Mouse (Mus musculus) neutrophil, adult 5-6 weeks (primary cell): ENCODE measurements around the gene Kif15. TPM values are rescaled to one million over a fixed set of nuclear protein-coding genes. Genes with fewer than 3 reads are reported as not detected.

Experiments used
- ATAC-seq: fragments of 151-379, 151-347 bp; 2 replicates; pipeline ENCODE4 v1.8.0; 2017; ENCODE audit warnings: mild to moderate bottlenecking, moderate TSS enrichment; ENCODE audit not compliant: insufficient number of reproducible peaks, poor library complexity, low FRiP score, severe bottlenecking; ENCODE audit errors: extremely low read depth
- total RNA-seq: library from RNA; stranded (forward); fragments of 200-1000 nt; gene quantifications from 2 replicates; pipeline ENCODE4 v1.2.3, GENCODE M21; 2017

Kif15 gene
- 4.5 TPM in 2 replicates for total RNA-seq

DNA sequence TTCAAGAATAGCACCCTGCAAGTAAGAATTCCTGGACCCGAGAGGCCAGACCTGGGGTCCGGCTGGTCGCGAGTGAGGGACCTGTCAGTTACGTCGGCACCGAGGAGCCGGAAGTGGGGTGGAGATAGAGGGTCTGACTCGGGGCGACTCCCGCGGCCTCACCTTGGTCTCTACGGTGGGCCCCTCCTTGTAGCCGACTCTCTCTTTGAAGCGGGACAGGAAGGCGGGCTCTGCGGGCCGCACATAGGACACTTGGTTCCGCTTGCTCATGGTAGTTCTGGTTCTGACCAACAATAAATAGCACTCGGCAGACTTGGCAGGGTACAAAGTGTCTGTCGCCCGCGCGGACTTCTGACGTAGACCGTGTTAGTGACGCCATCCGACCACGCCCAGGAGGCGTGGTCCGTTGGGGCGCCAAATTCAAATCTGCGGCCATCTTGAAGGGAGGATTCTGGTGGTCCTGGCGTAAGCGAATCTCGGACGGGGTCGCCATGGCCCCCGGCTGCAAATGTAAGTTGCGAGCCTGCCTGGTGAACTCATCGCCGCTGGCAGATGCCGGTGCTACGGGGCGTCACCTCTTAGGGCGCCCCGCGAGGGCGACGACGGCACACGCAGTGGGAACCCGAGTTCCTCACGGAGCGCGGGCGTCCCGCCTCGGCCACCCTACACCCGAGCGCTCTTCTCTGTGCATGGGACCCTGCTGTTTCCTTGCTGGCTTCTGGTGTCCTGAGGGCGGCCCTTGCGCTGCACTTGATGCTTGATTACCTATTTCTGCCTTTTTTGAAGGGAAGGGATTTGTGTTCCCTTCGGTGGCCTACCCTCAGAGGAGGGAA lies at the start of gene Kif15, which contains the start of gene 1110059G10Rik:
Gene Kif15, plus strand, starts transcription at position 404 of the 833 bp plus-strand sequence.
Gene 1110059G10Rik, minus strand, starts transcription at position 358 of the 833 bp plus-strand sequence.
- peak; percentile 98 for ATAC-seq

- ATAC-seq, result no peak
These were observed 49.8 kb upstream of the Kif15 start for GRCm38 (mm10) chr9:122901047-122901446.

DNA sequence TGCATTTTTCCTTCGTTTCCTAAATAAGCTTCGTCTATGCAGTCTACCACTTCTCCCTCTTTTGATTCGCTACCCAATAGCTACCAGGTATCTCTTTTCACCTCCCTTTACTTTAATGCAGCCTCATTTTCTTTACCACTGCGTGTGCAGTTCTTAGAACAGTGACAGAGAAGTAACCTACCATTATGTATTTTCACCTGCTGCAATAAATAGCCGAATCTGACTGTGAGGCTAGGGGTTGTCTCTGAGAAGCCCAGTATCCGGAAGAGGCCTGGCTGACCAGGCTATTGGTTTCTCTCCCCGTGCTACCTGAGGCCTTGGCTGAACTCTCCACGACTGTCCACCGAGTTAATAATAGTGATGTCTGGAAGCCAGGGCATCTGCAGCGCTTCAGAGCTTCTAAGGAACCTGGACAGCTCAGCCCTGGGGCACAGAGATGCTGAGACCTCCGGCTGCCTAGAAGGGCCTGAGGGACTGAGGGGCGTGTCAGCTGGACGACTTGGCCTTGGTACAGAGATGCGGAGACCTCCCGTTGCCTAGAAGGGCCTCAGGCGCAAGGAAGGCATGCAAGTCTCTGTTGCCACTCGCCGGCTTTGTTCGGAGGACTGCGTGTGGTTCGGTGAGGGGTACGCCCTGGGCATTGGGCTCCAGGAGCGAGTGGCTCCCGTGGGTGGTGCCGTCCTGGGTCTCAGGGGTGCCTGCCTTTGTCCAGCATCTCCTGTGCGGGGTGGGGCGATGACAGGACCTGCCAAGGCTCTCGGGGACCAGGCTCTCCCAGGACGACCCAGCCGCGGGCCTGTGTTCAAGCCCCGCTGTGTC lies 47.9 kb upstream of the Kif15 start:
- ATAC-seq, result no peak

DNA sequence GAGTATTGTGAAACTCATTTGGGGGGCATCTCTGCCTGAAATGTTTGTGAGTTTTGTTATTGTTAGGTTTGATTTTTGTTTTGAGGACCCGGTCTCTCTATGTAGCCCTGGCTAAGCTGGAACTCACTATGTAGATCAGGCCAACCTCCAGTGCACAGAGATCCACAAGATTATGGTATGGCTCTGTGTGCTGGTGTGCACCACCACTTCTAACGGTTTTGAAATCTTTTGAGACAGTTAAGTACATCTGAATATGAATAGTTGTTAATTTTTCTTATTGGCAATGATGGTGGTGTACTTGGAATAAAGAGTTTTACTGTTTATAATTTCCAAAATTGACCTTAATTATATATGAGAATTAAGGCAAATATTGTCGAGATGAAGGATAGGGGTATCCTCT lies 28.4 kb upstream of the Kif15 start:
- no peak for ATAC-seq

DNA sequence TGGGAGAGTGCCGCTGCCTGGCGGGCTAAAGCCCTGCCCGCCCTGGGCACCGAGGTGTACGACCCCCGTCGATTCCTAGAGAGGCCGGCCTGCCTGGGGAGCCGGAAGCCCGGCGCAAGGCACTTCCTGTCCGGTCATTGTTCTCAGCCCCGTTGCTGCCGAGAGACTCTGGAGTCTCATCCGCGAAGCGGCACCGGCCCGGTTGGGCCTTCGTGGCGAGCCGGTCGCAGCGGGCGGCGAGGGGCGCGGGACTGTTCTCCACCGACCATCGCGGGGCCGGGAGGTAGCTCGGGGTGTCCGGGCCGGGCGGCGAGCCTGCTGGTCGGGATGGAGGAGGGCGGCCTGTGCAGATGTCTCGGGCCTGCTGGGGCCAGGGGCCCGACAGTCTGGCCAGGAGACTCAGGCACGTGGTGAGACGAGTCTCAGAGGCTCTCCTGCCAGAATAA lies 27.9 kb upstream of the Kif15 start, which contains the start of gene Zfp105:
Gene Zfp105, plus strand, starts transcription at position 137 of the 446 bp plus-strand sequence.
- no peak for ATAC-seq

- no peak for ATAC-seq
These were observed 21.9 kb upstream of the Kif15 start for GRCm38 (mm10) chr9:122928915-122929314.

- ATAC-seq, result 0 out of 2 replicates have a peak, but pooled peaks have one; percentile 39
These were observed 47.8 kb downstream of the Kif15 start for GRCm38 (mm10) chr9:122998406-122999192.

DNA sequence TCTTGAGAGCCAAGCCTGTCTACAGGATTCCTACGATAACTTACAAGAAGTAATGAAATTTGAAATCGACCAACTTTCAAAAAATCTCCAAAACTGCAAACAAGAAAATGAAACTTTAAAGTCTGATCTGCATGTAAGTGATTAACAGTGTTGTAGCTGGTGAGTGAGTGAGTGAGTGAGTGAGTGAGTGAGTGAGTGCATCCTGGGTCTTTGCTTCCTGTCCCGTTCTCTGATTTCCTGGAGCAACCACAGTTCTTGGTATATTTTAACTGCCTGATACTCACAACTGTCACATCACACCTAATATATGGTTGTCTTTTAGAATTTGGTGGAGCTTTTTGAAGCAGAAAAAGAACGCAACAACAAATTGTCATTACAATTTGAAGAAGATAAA lies 48.3 kb downstream of the Kif15 start:
- ATAC-seq, result no peak

DNA sequence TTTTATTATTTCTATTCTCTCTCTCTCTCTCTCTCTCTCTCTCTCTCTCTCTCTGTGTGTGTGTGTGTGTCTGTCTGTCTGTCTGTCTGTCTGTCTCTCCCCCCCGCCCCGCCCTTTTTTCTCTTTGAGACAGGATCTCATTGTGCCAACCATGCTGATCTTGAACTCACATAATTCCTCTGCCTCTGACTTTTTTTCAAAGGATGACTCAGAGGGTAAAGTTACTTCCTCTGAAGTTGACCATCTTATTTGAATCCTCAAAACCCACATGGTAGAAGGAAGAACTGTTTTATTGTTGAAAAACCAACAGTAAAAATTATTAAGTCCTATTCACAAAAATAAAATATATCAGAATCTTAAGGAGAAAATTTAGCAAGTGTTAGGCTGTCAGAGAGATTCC lies 53.9 kb downstream of the Kif15 start:
- ATAC-seq, result no peak

GRCm38 (mm10) chr9:123006071-123006470 lies 55.2 kb downstream of the Kif15 start:
- 0 out of 2 replicates have a peak, but pooled peaks have one; percentile 16 for ATAC-seq

DNA sequence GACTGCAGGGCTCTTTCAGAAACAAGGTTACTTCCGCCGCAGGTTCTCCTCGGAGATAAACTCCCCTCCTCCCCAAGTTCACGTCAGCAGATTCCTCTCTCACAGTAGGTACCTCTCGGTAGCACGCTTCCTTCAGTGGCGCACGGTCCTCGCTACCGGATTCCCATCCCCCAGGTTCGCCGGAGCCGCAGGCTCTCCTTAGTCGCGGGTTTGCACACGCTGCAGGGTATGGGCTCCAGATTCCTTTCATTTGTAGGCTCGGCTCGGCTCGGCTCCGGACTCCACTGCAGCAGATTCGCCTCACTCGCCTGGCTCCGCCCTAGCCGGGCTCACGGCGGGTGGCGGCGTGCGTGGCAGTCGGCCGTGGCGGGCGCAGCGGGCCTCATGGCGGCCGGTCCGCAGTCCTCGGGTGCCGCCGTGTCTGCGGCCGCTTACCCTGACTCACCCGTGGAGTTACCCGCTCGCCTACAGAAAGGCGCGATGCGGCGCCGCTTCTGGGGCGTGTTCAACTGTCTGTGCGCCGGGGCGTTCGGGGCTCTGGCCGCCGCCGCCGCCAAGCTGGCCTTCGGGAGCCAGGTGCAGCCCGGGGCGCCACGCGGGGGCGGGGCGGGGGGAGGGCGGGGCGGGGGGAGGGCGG lies 70.3 kb downstream of the Kif15 start, which contains the start of gene Tmem42:
Gene Tmem42, plus strand, starts transcription at position 332 of the 637 bp plus-strand sequence.
- peak; percentile 74 for ATAC-seq

DNA sequence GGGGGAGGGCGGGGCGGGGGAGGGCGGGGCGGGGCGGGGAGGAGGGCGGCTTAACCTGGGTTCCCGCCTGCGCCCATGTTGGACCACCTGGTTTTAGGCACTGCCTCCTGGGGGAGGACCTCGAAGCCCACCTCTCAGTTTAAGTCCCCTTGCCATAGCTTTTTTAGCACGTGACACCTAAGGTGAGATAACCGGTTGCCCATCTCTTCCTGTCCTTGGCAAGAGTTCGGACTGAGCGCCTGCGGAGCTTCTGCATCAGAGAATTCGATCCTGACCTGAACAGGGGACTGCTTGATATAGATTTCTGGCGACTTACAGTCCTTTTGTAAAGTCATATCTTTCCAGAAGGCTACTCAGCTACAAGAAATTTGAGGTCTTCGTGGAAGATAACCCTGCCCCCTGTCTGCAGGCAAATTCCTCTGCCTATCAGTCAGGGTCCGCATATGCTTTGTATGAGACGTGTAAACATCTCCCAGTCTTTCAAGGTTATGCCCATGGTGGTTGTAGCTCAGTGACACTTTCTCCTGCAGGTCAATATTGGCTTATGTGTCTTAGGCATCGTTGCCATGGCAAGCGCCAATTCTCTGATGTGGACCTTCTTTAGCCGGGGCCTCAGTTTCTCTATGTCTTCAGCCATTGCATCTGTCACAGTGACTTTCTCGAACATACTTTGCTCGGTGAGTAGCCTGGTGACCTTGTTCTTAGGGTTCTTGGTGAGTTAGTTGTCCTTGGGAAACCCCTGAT lies 71.0 kb downstream of the Kif15 start:
- no peak for ATAC-seq

- ATAC-seq, result no peak
These were observed 73.4 kb downstream of the Kif15 start for GRCm38 (mm10) chr9:123024201-123024600.

DNA sequence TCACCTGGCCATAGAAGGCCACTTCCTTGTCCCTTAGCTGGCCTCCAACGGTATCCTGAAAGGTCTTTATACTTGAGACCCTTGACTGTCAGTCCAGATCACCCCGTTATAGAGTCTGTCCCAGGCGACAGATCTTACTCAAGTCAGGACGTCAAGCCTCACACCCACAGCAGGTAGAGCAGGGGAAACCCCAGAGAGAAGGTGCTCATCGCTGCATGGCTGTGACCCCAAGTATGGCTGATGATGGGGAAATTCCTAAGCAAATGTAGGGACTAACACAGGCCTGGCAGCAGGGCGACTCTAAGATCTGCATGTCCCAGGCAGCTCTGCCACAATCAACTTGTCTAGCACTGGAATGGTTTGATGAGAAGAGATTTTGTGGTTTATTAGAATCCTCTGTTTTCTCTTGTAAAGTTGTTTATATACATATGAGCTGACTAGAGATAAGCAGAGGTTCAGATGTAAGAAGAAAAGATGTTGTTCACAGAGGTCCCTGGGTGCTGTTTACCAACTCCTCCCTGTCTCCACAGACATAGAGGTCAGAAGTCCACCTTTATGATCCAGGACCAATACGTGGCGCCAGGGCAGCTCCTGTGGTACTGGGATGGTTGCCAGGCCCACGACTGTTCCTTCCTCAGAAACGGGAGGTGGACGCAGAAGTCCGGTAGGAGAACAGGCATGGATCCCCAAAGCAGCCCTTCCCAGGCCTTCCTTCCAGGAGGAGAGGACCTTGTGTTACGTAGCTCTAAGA lies 80.8 kb downstream of the Kif15 start:
- no peak for ATAC-seq

DNA sequence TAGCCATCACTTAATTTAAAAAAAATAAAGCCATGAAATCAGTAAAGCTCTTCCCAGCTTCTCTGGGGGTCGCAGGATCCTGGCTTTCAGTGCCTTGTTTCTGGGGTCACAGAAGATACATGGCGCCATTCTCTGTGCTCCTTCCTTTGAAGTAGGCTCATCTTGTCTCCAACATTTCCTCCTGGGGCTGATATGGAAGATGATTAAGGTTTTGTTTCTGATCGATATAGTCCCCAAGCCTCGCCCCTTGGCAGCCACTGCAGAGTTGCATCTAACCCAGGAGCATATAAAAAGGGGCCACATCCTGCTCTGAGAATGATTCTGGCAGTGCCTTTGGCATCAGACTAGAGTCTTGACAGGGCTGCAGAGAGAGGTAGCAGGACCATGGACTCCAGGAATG lies 83.6 kb downstream of the Kif15 start, which contains the start of gene Tgm4:
Gene Tgm4, plus strand, starts transcription at position 301 of the 400 bp plus-strand sequence.
- ATAC-seq, result no peak

DNA sequence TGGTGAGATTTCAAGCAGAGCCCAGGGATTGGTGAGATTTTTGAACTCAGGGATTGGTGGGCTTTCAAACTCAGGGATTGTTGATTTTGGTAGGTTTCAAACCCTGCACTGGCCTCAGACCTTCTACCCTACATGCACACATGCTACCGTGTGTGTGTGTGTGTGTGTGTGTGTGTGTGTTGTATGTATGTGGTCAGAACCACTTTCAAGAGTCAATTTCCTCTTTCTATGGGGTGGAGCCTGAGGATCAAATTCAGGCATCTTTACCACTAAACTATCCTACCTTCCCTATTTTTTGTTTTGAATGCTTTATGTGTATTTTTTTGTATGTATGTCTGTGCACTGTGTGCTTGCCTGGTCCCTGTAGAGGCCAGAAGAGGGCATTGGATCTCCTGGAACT lies 96.8 kb downstream of the Kif15 start:
- peak; percentile 45; the same call in 1 of the 2 replicates for ATAC-seq

GRCm38 (mm10) chr9:123058724-123059292 lies 108.0 kb downstream of the Kif15 start:
- ATAC-seq, result peak; percentile 99
